Mouse (Mus musculus) cerebellum, postnatal 10 days (tissue): ENCODE data around the gene Fbxo42.
A peak's percentile ranks its signal among the peaks of the same experiment; 100 is the strongest.

Experiments used
- DNase-seq, 2 experiments: peaks; one replicate each; pipeline ENCODE4 v3.0.0; 2021; ENCODE audit warnings: mixed read lengths in 2 of 2

Gene Fbxo42

DNA sequence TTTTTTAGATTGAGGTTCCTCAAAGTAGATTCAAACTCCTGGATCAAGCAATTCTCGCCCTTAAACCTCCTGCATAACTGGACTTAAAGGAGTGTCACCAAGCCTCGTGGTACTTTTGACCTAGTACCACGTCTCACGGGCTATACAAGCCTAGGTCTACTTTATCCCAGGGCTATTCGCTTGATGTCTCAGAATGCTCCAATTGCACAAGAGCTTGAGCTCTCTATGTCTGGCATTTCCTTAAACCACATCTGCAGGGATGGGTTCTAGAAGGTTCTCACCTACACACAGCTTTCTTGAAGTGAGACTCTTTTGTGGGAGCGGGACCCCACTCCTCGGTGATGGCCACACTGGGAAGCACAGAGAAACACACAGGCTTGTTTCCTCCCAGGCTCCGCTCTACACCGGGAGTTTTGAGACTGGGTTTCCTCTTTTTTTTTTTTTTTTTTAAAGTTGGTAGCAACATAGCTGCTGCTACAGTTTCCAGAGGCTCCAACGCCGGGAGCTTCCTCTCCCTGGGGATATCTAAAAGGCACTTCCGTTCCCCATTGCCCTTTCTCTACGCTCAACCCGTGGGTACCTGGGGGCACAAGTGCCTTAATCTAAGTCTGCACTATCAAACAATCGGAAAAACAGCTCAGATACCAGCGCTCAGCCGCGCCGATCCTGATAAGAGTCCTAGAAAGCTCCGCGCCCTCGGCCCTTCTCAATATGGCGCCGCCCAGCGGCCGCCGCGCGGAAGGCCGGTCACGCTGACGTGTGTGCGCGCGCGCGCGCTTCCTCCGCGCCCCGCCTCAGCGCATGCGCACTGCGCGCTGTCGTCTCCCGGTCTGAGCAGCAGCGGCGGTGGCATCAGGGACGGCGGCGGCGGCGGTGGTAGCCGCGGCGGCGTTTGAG, at the start of gene Fbxo42:
Gene Fbxo42, plus strand, starts transcription at position 802 of the 897 bp plus-strand sequence.
- DNase-seq, result peak; percentile 98

DNA sequence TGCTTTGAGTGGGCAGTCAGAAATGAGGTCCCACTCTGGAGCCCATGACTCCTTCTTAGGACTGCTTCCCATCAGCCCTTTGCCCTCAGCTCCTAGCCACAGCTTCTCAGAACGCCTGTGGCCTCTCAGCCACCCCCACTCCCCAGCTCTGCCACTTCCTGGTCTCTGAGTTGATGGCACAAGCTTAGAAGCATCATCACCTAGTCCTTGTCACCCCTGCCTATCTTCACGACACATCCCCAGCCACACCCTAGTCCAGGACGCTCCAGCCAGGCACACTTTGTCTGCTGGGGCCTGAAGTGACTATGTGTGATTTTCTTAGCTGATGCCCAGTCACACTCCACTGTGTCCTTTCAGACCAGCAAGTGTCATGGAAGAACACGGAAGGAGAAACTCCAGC, 48.8 kb upstream of the Fbxo42 start:
- DNase-seq, result no peak

DNA sequence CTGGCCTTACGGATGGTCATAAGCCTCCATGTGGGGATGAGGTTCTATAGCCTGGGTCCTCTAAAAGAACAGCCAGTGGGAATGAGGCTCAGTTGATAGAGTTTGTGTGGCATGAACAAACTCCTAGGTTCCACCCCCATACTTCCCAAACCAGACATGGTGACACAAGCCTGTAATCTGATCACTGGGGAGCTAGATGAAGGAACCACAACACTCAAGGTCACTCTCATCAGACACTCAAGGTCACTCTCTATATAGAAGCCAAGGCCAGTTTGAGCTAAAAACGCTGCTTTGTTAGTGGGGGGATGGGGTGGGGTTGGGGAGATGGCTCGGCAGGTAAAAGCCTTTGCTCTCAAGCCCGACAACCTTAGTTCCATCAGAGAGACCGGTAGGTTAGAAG, 47.8 kb upstream of the Fbxo42 start:
- DNase-seq, result no peak

DNA sequence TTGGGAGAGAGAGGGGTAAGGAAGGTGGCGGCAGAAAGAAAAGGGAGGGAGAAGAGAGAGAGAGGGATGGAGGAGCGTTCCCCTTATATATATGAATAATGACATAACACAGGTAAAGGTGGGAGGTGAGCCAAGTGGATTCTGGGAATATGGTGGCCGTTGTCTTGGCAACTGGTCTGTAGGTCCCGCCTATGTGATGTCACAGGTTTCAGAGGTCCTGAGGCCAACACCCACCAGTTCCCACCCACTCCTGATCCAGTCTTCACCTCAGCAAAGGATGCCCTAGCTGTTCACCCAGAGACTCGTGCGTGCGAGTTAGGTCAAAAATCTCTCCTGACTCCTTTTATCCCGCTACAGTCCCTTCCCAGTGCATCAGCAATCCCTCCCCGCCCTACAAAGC, 46.4 kb upstream of the Fbxo42 start:
- no peak for DNase-seq

- peak; percentile 50 to 62 for DNase-seq
Measured at GRCm38 (mm10) chr4:141101855-141102254, 45.9 kb upstream of the Fbxo42 start.

GRCm38 (mm10) chr4:141106526-141107183, 41.1 kb upstream of the Fbxo42 start:
- DNase-seq, result no peak

GRCm38 (mm10) chr4:141108196-141108732, 39.4 kb upstream of the Fbxo42 start:
- no peak for DNase-seq

DNA sequence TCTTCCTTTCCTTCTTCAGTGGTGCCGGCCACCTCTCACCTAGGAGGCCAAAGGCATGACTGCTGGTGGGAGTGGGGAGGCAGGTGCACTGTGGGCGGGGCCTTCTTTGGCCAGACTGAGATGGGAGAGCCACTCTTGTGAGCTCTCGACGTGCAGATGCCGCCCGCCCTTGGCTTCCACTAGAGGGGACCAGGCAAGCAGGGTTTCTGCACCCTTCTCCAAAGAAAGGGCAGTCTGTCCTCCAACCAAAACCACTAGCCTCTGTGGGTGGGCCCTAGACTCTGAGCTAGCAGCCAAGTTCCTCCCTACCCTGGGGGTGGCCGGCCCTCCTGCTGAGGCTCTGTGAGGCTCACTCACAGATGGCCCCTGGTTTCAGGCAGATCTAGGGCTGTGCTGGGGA, 33.9 kb upstream of the Fbxo42 start:
- DNase-seq, result peak; percentile 45 to 59

GRCm38 (mm10) chr4:141114521-141114981, 33.2 kb upstream of the Fbxo42 start:
- DNase-seq, result peak; percentile 73 to 78

- no peak for DNase-seq
Measured at GRCm38 (mm10) chr4:141115398-141115797, 32.3 kb upstream of the Fbxo42 start.

GRCm38 (mm10) chr4:141118691-141119090, 29.0 kb upstream of the Fbxo42 start:
- no peak for DNase-seq

DNA sequence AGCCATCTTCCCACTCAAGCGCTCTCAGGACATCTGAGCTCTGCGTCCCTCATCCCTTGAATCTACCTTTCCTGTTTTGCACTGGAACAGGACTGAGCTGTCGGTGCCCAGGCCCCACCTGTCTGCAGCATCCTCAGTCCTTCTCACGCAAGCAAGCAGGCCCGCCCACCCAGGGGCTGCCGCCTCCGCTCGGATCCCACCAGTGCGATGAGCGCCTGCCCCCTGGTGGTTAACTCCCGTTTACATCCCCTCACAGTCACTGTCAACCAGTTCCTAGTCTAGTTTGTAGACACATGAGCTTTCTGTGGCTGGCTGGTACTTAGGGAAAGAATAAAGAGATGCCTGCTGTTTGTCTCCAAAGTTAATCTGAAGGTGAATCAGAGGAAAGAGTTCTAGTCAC, 27.0 kb upstream of the Fbxo42 start:
- DNase-seq, result peak; percentile 86 to 87

GRCm38 (mm10) chr4:141122663-141123062, 25.1 kb upstream of the Fbxo42 start:
- no peak for DNase-seq

DNA sequence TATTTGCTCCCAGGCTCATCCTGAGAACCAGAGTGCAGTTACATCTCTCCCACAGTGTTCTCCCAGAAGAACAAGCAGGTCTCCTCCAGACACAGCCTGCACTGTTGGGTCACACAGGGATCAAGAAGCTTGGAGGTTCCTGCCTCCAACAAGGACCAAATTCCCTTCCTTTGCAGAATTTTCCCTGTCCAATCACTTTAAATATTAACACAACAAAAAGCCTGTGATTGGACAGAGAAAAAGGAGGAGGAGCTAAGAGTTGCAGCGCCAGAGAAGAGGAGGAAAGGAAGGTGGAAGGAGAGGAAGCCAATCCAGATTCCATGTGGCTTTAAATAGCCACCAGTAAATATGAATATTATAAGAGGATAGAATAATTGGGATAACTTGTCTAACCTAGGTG, 24.6 kb upstream of the Fbxo42 start:
- no peak for DNase-seq

GRCm38 (mm10) chr4:141129190-141129710, 18.5 kb upstream of the Fbxo42 start:
- DNase-seq, result no peak

GRCm38 (mm10) chr4:141130704-141131342, 16.9 kb upstream of the Fbxo42 start:
- DNase-seq, result peak in 1 of 2 experiments; percentile 61

DNA sequence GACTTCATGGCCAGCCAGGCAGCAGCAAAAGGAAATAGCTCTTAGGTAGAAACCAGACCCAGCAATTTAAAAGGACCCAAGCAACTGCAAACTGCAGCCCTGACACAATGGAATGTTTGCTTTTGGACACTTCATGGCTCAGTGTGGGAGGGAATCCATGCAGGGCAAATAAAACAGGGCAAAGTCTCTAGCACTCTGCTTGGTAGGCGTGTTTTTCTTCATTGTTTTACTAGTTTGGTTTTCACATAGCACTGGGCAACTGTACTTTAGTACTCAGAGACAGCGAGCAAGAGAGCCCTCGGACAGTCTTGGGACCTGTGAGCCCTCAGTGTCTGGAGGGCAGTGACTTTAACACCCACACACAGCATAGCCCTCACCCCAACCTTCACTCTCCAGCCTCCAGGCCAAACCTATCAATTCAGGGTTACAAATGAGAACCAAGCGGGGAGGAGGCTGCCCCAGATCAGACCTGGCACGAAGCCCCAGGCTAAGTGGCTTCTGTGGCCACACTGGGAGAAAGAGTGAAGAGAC, 16.1 kb upstream of the Fbxo42 start:
- DNase-seq, result no peak

GRCm38 (mm10) chr4:141132191-141132590, 15.5 kb upstream of the Fbxo42 start:
- no peak for DNase-seq

DNA sequence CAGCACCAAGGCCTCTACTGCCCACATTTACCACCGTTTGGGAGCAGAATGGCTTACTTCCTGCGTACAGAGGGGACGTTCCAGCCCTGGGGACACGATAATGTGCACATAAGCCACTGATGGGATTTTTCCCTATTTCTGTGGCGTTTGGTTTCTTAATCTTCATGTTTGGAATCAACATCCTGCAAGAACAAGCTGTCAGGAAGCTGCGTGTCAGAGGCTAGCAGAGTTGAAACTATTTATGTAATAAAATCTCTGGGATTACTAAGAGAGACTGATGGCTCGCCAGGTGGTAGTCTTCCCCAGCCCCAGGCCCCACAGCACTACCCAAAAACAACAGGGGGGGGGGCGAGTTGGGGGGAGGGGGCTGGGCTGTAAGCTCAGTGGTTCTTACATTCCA, 14.5 kb upstream of the Fbxo42 start:
- DNase-seq, result no peak

DNA sequence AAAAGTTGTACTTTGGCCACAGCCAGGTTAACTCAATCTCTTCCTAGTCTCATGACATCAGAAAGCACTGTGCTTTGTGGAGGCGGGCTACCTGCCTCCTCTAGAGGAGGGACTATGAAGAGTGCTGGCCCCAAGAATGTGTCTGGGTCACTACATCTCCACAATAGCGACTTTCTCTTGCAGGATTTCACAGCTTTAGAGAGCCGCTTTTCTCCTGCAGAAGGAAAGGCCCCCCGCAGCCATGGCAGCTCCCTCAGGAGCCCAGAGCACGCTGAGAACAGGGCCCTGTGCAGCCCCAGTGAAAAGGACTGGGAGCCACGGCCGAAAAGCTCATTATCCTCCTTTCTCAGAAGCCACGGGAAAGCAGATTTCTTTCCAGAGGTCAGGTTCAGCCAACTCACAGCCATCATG, 13.7 kb upstream of the Fbxo42 start:
- DNase-seq, result peak in 1 of 2 experiments; percentile 49

DNA sequence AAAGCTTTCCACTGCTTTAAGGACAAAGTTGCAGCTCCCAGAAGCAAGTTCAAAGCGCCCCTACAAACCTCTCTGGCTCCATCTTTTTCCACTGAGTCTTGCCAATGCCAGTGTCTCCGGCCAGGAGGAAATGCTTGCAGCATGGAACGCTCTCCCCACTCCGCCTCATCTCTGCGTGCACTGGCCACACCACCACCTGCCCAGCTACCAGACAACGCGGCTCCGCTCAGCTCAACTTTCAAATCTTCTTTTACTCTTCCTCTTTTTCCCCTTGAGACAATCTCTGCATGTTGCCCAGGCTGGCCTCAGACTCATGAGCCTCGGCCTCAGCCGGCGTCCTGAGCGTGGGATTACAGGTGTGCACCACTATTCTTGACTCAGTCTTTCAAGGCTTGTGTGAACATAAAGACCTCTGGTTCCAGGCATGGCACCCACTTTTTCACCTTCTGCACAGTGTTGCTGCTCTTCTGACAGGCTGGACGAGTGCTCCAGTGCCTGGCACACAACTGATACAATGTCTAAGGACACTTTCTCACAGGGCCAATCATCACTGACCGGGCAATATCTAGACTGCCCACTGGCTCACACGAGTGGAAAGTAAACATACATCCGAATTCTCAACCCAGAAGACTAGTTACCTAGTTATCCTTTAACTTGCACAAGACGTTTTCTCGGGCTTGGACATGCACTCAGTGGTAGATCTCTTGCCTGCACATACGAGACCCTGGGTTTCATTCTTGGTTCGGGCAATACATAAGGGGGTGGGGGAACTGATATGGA, 12.8 kb upstream of the Fbxo42 start:
- peak in 1 of 2 experiments; percentile 49 for DNase-seq

- DNase-seq, result no peak
Measured at GRCm38 (mm10) chr4:141136126-141136525, 11.6 kb upstream of the Fbxo42 start.
